8 mouse cellular contexts compared by ENCODE assay signal in the genomic region with DNA sequence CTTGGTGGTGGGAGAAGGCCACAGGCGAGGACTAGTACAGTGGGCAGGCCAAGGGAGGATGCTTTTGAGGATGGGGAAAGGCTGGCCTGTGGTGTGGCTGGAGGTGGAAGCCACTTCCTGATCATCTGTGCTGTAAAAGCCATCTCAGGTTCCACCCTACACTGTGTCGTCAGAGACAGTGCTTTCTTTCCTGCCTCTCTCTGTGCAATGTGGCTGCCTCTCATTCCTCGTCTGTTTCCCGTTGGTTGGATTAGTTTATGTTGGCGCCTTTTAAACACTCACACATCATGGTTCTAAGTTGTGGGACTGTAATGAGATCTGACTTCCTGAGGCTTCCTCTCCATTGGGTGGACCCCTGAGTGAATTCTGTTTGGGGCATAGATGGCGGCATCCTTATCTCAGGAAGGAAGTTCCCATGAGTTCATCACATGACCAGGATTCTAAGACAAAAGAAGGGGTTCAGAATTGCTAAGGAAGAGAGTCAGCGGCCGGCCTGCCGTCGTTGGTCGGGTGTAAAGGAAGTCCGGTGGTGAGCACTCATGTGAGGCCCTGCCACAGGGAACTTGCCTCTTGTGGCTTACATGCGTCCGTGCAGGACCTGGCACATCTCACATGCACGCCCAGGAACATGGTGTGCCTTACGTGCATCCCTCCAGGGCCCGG.
DNase-seq lines count a peak whose midpoint lies in the region; ATAC-seq lines count a peak whose summit lies in the region.

No protein-coding gene starts in this region.

- no peaks in the 10 kb centered on the region for H3K9me3 ChIP-seq in midbrain, embryonic 10.5 days (replicated peaks)
- H3K9me3 ChIP-seq in midbrain, embryonic 11.5 days (ENCODE audit: control insufficient read depth, low read length) = no peaks in the 10 kb centered on the region
- no peaks in the 10 kb centered on the region for H3K9me3 ChIP-seq in heart, embryonic 15.5 days (replicated peaks)
- H3K9me3 ChIP-seq in midbrain, embryonic 15.5 days = no peaks in the 10 kb centered on the region

- 80% methylated on average over 17 of the region's 17 CpGs for WGBS in midbrain, embryonic 10.5 days
- 81% methylated on average over 17 of the region's 17 CpGs for WGBS in midbrain, embryonic 11.5 days
- WGBS in heart, embryonic 15.5 days = 52% methylated on average over 17 of the region's 17 CpGs
- WGBS in midbrain, embryonic 15.5 days = 85% methylated on average over 17 of the region's 17 CpGs

- peak overlapping the region; percentile 64 for H3K27ac ChIP-seq in midbrain, embryonic 10.5 days (replicated peaks)
- H3K27ac ChIP-seq in midbrain, embryonic 11.5 days (ENCODE audit: low read depth, low read length) = no peak overlapping the region
- H3K27ac ChIP-seq in heart, embryonic 15.5 days = peak overlapping the region; percentile 78
- peak overlapping the region; percentile 61 for H3K27ac ChIP-seq in midbrain, embryonic 15.5 days

- DNase-seq in midbrain, embryonic 10.5 days (ENCODE audit: low spot score) = no peak
- no peak for DNase-seq in midbrain, embryonic 11.5 days (ENCODE audit: low spot score, missing footprints)
- DNase-seq in liver (peak; percentile 53), adipocyte (ENCODE audit: low spot score) (no peak)
- DNase-seq in right cerebral cortex, postnatal 36 days (ENCODE audit: low spot score in 2 of 2) = no peak

- H3K4me3 ChIP-seq in midbrain, embryonic 10.5 days = no peak overlapping the region
- H3K4me3 ChIP-seq in midbrain, embryonic 11.5 days (ENCODE audit: low read depth, low read length) = no peak overlapping the region
- H3K4me3 ChIP-seq in heart, embryonic 15.5 days = no peak overlapping the region
- no peak overlapping the region for H3K4me3 ChIP-seq in midbrain, embryonic 15.5 days

- H3K4me1 ChIP-seq in midbrain, embryonic 10.5 days = peaks cover 77% of the 10 kb centered on the region
- peaks cover 34% of the 10 kb centered on the region for H3K4me1 ChIP-seq in midbrain, embryonic 11.5 days (ENCODE audit: control insufficient read depth, insufficient read depth, low read length)
- H3K4me1 ChIP-seq in heart, embryonic 15.5 days (replicated peaks) = peaks cover 84% of the 10 kb centered on the region
- peaks cover 53% of the 10 kb centered on the region for H3K4me1 ChIP-seq in midbrain, embryonic 15.5 days

- no peaks in the 10 kb centered on the region for H3K27me3 ChIP-seq in midbrain, embryonic 10.5 days (ENCODE audit: low read depth, poor library complexity, severe bottlenecking)
- no peaks in the 10 kb centered on the region for H3K27me3 ChIP-seq in midbrain, embryonic 11.5 days (ENCODE audit: control insufficient read depth, insufficient read depth, low read length)
- no peaks in the 10 kb centered on the region for H3K27me3 ChIP-seq in heart, embryonic 15.5 days
- no peaks in the 10 kb centered on the region for H3K27me3 ChIP-seq in midbrain, embryonic 15.5 days (replicated peaks)

- no peak for ATAC-seq in midbrain, embryonic 11.5 days (ENCODE audit: low FRiP score)
- ATAC-seq in heart, embryonic 15.5 days (replicated peaks; ENCODE audit: insufficient number of reproducible peaks, insufficient read depth, low FRiP score, low read depth) = peak; percentile 66
- no peak for ATAC-seq in midbrain, embryonic 15.5 days (replicated peaks)
- no peak for ATAC-seq in cerebellum, adult (ENCODE audit: insufficient number of reproducible peaks, low FRiP score, low TSS enrichment)

- no peak overlapping the region for H3K9ac ChIP-seq in midbrain, embryonic 11.5 days (ENCODE audit: low read length)
- H3K9ac ChIP-seq in heart, embryonic 15.5 days = no peak overlapping the region
- H3K9ac ChIP-seq in midbrain, embryonic 15.5 days = no peak overlapping the region

- no peak overlapping the region for H3K4me2 ChIP-seq in midbrain, embryonic 11.5 days
- peak overlapping the region; percentile 5; the same call in 1 of the 2 replicates for H3K4me2 ChIP-seq in heart, embryonic 15.5 days
- H3K4me2 ChIP-seq in midbrain, embryonic 15.5 days = no peak overlapping the region

- no peaks in the 10 kb centered on the region for H3K36me3 ChIP-seq in midbrain, embryonic 10.5 days
- no peaks in the 10 kb centered on the region for H3K36me3 ChIP-seq in midbrain, embryonic 11.5 days (ENCODE audit: control insufficient read depth, insufficient read depth, low read length)
- no peaks in the 10 kb centered on the region for H3K36me3 ChIP-seq in heart, embryonic 15.5 days
- H3K36me3 ChIP-seq in midbrain, embryonic 15.5 days (replicated peaks) = no peaks in the 10 kb centered on the region
